Mouse (Mus musculus): ENCODE results near the gene Nt5c3. TPM values are rescaled to one million over a fixed set of nuclear protein-coding genes. Genes with fewer than 3 reads are reported as not detected.

Nt5c3 gene
- 214 and 265 TPM in 2 replicates for polyA plus RNA-seq (2015; fragmentation: Nextera tagmentation; extraction: Ambion mirVana)

GRCm38 (mm10) chr6:56923726-56924707, at the start of gene Nt5c3, which contains the start of gene Vmn1r4:
Gene Nt5c3 (minus strand): TSS chr6:56923932.
Gene Vmn1r4 (plus strand): TSS chr6:56924015.

GRCm38 (mm10) chr6:56969973-56970372, 46.2 kb upstream of the Nt5c3 start, which contains the start of gene Vmn1r5:
Gene Vmn1r5 (plus strand): TSS chr6:56970273.

Other genes starting within 250 kb of the Nt5c3 start
- gene Lsm5, start 219.2 kb downstream of the Nt5c3 start, polyA plus RNA-seq (2015; fragmentation: Nextera tagmentation; extraction: Ambion mirVana) = 124 and 145 TPM in 2 replicates
- gene Avl9, start 209.0 kb downstream of the Nt5c3 start, polyA plus RNA-seq (2015; fragmentation: Nextera tagmentation; extraction: Ambion mirVana) = 6.1 and 7.1 TPM in 2 replicates
- 15.0 and 15.1 TPM in 2 replicates for gene Kbtbd2, start 126.1 kb downstream of the Nt5c3 start, polyA plus RNA-seq (2015; fragmentation: Nextera tagmentation; extraction: Ambion mirVana)
- gene Fkbp9, start 91.9 kb downstream of the Nt5c3 start, polyA plus RNA-seq (2015; fragmentation: Nextera tagmentation; extraction: Ambion mirVana) = 27.9 and 33.6 TPM in 2 replicates
- 0.38 and 0.41 TPM in 2 replicates for gene Vmn1r4, start 83 bp upstream of the Nt5c3 start, polyA plus RNA-seq (2015; fragmentation: Nextera tagmentation; extraction: Ambion mirVana)
- gene Vmn1r5, start 46.3 kb upstream of the Nt5c3 start, polyA plus RNA-seq (2015; fragmentation: Nextera tagmentation; extraction: Ambion mirVana) = 0.05 TPM in 1 of 2 replicates, not detected in the other
- not detected in 2 replicates for gene Vmn1r6, start 73.3 kb upstream of the Nt5c3 start, polyA plus RNA-seq (2015; fragmentation: Nextera tagmentation; extraction: Ambion mirVana)
- not detected in 2 replicates for gene Vmn1r7, start 101.4 kb upstream of the Nt5c3 start, polyA plus RNA-seq (2015; fragmentation: Nextera tagmentation; extraction: Ambion mirVana)
- gene Vmn1r8, start 108.4 kb upstream of the Nt5c3 start, polyA plus RNA-seq (2015; fragmentation: Nextera tagmentation; extraction: Ambion mirVana) = not detected in 2 replicates
- 0.02 TPM in 1 of 2 replicates, not detected in the other for gene Vmn1r9, start 142.9 kb upstream of the Nt5c3 start, polyA plus RNA-seq (2015; fragmentation: Nextera tagmentation; extraction: Ambion mirVana)
- not detected in 2 replicates for gene Vmn1r10, start 185.5 kb upstream of the Nt5c3 start, polyA plus RNA-seq (2015; fragmentation: Nextera tagmentation; extraction: Ambion mirVana)
- gene Vmn1r11, start 209.5 kb upstream of the Nt5c3 start, polyA plus RNA-seq (2015; fragmentation: Nextera tagmentation; extraction: Ambion mirVana) = not detected in 2 replicates
- gene Vmn1r12, start 233.0 kb upstream of the Nt5c3 start, polyA plus RNA-seq (2015; fragmentation: Nextera tagmentation; extraction: Ambion mirVana) = not detected in 2 replicates